Mouse (Mus musculus) limb, embryonic 10.5 days (tissue): ENCODE measurements around the gene Gm47791. TPM values are rescaled to one million over a fixed set of nuclear protein-coding genes. Genes with fewer than 3 reads are reported as not detected.

Experiments used
- DNase-seq: peaks from one replicate; pipeline ENCODE4 v3.0.0-alpha.2; 2017; ENCODE audit warnings: low spot score
- H3K27ac ChIP-seq: fragments of 300-500 bp; sonication (generic); 2 replicates; pipeline ENCODE4 v1.5.1; 2016; ENCODE audit warnings: mild to moderate bottlenecking
- H3K27me3 ChIP-seq: fragments of 300-500 bp; sonication (generic); 2 replicates; pipeline ENCODE4 v1.6.1; 2016; ENCODE audit warnings: low read depth, mild to moderate bottlenecking; ENCODE audit not compliant: poor library complexity, severe bottlenecking
- H3K36me3 ChIP-seq: fragments of 300-500 bp; sonication (generic); 2 replicates; pipeline ENCODE4 v1.6.1; 2016; ENCODE audit warnings: mild to moderate bottlenecking, moderate library complexity
- H3K4me1 ChIP-seq: fragments of 300-500 bp; sonication (generic); 2 replicates; pipeline ENCODE4 v1.6.1; 2016
- H3K4me3 ChIP-seq: fragments of 300-500 bp; sonication (generic); 2 replicates; pipeline ENCODE4 v1.5.1; 2016; ENCODE audit warnings: mild to moderate bottlenecking, moderate library complexity
- H3K9me3 ChIP-seq: fragments of 300-500 bp; sonication (generic); replicated peaks from 2 replicates; pipeline ENCODE4 v1.6.1; 2016; ENCODE audit warnings: mild to moderate bottlenecking
- WGBS: fragments of 180-500 bp; shearing (Covaris S2); methylation state at CpG from one replicate; pipeline ENCODE4 v1.1.7; 2016; 5-methylcytosine and 5-hydroxymethylcytosine counted together
- polyA plus RNA-seq: library from polyadenylated mRNA; unstranded; fragments of >200 nt; fragmentation: Nextera tagmentation; extraction: Ambion mirVana; gene quantifications from 2 replicates; pipeline ENCODE4 v1.2.1, GENCODE M21; 2016

The Gm47791 gene
- not detected in 2 replicates for polyA plus RNA-seq

GRCm38 (mm10) chr1:82771022-82771586 is at the start of gene Gm47791:
TSS of gene Gm47791 (minus strand) at chr1:82771243.
- WGBS, result 92% methylated on average over 14 of the region's 15 CpGs
- Histone ChIP-seq H3K36me3 (no peaks in the 10 kb centered on the region), H3K27me3 (no peaks in the 10 kb centered on the region)

DNA sequence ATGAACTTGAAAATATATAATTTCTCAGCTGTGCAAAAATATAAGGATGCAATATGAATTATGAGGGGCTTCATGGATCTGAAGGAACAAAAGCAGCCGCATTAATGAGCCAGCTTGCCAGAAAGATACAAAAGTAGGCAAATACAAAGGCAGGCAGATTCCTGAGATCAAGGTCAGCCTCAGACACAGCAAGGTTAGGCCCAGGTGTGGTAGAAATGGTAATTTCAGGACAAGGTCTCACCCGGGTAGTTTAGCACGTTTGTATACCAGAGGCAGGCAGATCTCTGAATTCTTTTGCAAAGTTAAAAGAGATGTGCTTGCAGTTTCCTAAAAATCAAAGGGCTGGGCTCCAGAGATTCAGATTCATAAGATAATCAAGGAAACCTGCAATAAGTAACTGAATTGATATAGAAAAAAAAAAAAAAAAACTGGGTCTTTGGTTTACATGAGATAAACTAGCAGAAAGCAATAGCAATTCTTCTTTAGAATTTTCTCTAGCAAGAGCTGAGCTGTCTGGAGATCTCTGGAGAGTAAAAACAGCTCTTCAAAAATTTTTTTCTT is 49.7 kb upstream of the Gm47791 start:
- no peaks in the 10 kb centered on the region for H3K36me3 ChIP-seq
- DNase-seq, result no peak
- H3K27me3 ChIP-seq, result no peaks in the 10 kb centered on the region
- H3K4me3 ChIP-seq, result no peak overlapping the region
- WGBS, result 86% methylated on average over 3 of the region's 3 CpGs
- H3K4me1 ChIP-seq, result peaks cover 8% of the 10 kb centered on the region; the same call in 1 of the 2 replicates
- no peak overlapping the region for H3K27ac ChIP-seq
- no peaks in the 10 kb centered on the region for H3K9me3 ChIP-seq

More at GRCm38 (mm10) chr1:82771022-82771586, at the start of gene Gm47791:
- no peak within 1 kb of the TSS for H3K4me3 ChIP-seq
- H3K9me3 ChIP-seq, result no peaks in the 10 kb centered on the region
- DNase-seq, result no peak
- H3K4me1 ChIP-seq, result no peaks in the 10 kb centered on the region
- H3K27ac ChIP-seq, result no peak within 1 kb of the TSS

DNA sequence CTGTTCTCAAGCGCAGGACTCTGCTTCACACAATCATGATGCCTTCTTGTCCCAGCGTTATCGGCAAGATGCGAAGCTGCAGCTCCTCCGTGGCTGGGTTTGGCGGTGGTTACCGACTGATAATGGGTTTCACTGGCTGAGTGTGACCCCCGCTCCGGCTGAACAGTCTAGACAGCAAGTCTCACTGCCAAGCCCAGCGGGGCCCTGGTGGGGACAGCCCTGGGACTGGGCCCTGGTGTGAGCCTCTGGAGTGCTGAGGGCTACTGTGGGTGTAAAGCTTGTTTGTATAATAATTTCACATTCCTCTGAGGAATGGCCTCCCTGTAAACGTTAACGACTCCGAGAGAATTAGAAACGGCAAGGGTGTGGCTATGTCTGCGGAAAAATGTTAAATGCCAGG is 49.1 kb upstream of the Gm47791 start:
- 72% methylated on average over 15 of the region's 15 CpGs for WGBS
- no peak overlapping the region for H3K27ac ChIP-seq
- H3K27me3 ChIP-seq, result no peaks in the 10 kb centered on the region
- no peak overlapping the region for H3K4me3 ChIP-seq
- peaks cover 8% of the 10 kb centered on the region; the same call in 1 of the 2 replicates for H3K4me1 ChIP-seq
- no peaks in the 10 kb centered on the region for H3K9me3 ChIP-seq
- H3K36me3 ChIP-seq, result no peaks in the 10 kb centered on the region
- peak; percentile 38 for DNase-seq

DNA sequence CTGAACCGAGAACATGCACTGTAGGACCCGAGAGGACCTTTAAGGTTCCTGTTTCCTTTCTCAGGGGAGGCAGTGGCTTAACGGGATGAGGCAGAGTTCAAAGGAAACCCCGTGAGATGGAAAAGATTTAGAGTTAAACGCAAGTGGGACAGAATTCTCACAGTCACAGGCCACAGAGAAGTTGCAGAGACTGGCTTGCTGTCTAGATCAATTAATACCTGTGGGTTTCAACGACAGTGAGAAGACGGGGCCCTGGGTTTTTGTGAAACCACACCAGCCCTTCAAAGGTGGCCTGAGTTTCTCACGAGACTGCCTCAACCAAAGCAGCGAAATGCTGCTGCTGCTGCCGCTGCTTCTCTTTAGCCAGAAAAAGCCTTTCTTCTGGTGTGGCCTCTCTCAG is 48.3 kb upstream of the Gm47791 start:
- Histone ChIP-seq H3K27me3 (no peaks in the 10 kb centered on the region), H3K36me3 (no peaks in the 10 kb centered on the region), H3K27ac (no peak overlapping the region), H3K4me3 (no peak overlapping the region), H3K9me3 (no peaks in the 10 kb centered on the region), H3K4me1 (peaks cover 8% of the 10 kb centered on the region; the same call in 1 of the 2 replicates)
- 58% methylated on average over 10 of the region's 10 CpGs for WGBS
- DNase-seq, result no peak

DNA sequence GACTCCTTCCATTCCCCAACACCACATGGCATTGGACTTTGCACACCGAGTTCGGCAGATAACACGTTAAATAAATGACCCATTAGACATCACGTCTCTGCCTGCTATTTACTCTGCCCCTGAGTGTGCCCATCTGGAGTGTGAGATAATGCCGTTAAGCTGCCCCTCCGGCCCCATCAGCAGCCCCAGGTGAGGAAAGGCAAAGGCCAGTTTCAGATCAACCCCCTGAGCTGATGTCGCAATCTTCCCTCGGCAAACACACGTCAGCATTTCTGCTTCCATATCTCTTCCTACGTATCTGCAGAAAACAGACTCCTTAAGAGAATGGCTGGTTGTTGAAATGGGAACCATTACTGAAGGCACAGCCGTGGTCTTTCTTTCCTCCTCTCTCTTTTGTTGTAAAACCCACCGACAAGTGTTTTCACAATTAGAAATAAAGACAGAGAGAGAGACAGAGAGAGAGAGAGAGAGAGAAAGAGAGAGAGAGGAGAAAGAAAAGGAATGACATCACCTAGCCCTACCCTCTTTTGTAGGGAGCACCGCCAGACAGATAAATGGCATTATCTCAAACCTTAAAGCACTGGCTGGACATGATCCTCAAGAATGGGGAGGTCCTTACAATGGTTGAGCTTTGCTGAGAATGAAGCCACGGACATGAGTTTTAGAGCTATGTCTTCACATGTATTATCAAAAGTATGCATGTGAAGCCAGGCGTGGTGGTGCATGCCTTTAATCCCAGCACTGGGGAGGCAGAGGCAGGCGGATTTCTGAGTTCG is 45.1 kb upstream of the Gm47791 start:
- Histone ChIP-seq H3K27me3 (no peaks in the 10 kb centered on the region), H3K27ac (no peak overlapping the region), H3K4me1 (peaks cover 8% of the 10 kb centered on the region; the same call in 1 of the 2 replicates), H3K36me3 (no peaks in the 10 kb centered on the region), H3K9me3 (no peaks in the 10 kb centered on the region), H3K4me3 (no peak overlapping the region)
- DNase-seq, result no peak
- 82% methylated on average over 17 of the region's 17 CpGs for WGBS

DNA sequence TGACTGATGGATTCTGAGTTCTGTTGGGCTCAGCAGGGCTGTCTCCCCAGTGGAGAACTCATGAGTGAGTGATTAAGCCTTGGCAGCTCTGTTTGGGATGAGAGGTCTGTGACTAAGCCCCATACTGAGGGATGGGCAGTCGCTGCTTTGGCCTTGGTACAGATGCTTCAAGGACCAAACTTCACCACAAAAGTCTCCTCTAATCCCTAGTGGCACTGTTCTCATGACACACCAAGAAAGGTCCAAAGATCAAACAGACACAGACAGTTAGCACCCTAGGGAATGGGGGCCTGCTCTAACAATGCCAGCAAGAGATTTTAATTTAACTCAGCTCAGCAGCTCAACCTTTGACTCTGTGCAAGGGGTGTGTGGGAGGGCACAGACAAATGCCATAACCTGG is 40.7 kb upstream of the Gm47791 start:
- no peaks in the 10 kb centered on the region for H3K36me3 ChIP-seq
- 84% methylated on average over 1 of the region's 1 CpGs for WGBS
- H3K4me3 ChIP-seq, result no peak overlapping the region
- no peaks in the 10 kb centered on the region for H3K4me1 ChIP-seq
- H3K9me3 ChIP-seq, result no peaks in the 10 kb centered on the region
- H3K27me3 ChIP-seq, result no peaks in the 10 kb centered on the region
- no peak for DNase-seq
- H3K27ac ChIP-seq, result no peak overlapping the region

- 75% methylated on average over 3 of the region's 3 CpGs for WGBS
- H3K4me1 ChIP-seq, result no peaks in the 10 kb centered on the region
- no peak overlapping the region for H3K4me3 ChIP-seq
- H3K9me3 ChIP-seq, result no peaks in the 10 kb centered on the region
- no peak overlapping the region for H3K27ac ChIP-seq
- no peaks in the 10 kb centered on the region for H3K27me3 ChIP-seq
- H3K36me3 ChIP-seq, result no peaks in the 10 kb centered on the region
- DNase-seq, result no peak
These were observed 37.5 kb upstream of the Gm47791 start for GRCm38 (mm10) chr1:82808564-82808963.

DNA sequence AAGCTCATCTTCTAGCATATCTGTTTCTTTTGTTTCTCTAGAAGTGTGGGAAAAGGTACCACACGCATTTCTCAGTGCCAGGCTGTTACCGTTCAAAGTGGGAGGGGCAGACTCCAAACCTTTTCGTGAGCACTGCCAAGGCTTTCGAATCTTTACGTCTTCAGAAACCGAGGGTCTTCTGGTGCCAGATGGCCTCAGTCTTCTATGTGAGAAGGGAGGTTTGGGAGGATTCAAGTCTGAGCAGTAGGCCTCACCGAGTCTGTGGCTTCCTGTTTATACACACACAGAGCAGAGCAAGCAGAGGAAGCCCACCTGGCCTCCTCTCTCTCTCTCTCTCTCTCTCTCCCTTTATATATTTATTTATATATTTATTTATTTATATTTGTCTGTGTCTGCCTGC is 36.2 kb upstream of the Gm47791 start:
- DNase-seq, result no peak
- Histone ChIP-seq H3K36me3 (no peaks in the 10 kb centered on the region), H3K4me3 (no peak overlapping the region), H3K9me3 (no peaks in the 10 kb centered on the region), H3K27me3 (no peaks in the 10 kb centered on the region), H3K27ac (no peak overlapping the region), H3K4me1 (no peaks in the 10 kb centered on the region)
- 90% methylated on average over 7 of the region's 7 CpGs for WGBS

DNA sequence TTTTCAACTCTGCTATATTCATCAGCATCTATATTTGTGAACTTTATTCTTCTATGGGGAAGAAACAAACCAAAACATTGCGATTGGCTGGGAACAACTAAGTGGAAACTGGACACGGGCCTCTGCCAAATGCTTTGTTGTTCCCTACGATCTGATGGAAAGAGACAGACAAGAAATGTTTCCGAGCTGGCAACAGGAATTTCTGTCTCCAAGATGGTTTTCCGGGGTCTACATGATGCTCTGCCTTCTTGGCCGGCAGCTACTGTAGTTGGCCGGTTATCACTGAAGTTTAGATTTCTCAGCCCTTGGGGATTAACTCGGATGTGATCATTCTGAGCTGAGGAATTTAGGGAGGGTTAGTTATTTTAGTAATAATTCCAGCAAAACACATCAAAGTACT is 35.3 kb upstream of the Gm47791 start:
- Histone ChIP-seq H3K36me3 (no peaks in the 10 kb centered on the region), H3K27ac (no peak overlapping the region), H3K9me3 (no peaks in the 10 kb centered on the region), H3K4me1 (no peaks in the 10 kb centered on the region), H3K4me3 (no peak overlapping the region), H3K27me3 (no peaks in the 10 kb centered on the region)
- WGBS, result 93% methylated on average over 8 of the region's 8 CpGs
- DNase-seq, result no peak

DNA sequence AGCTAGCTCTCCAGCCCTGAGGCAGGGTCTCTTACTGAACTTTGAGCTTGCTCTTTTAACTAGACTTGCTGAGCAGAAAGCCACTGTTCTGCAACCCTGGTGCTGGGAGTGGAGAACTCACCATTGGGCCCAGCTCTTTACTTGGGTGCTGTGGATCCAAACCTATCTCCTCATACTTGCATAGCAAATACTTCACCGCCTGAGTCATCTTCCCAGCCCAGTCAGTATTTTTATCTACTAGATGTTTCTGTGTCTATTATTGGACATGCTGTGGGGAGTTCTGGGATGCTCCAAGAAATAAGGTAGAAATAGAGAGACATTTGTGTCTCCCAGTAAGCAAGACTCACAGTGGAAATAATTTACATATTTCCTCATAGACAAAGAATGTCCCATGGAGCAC is 33.0 kb upstream of the Gm47791 start:
- DNase-seq, result no peak
- H3K36me3 ChIP-seq, result no peaks in the 10 kb centered on the region
- no peak overlapping the region for H3K4me3 ChIP-seq
- H3K9me3 ChIP-seq, result no peaks in the 10 kb centered on the region
- H3K4me1 ChIP-seq, result no peaks in the 10 kb centered on the region
- 100% methylated on average over 1 of the region's 1 CpGs for WGBS
- H3K27ac ChIP-seq, result no peak overlapping the region
- no peaks in the 10 kb centered on the region for H3K27me3 ChIP-seq

- H3K4me3 ChIP-seq, result no peak overlapping the region
- 0 out of 2 replicates have a peak, but pooled peaks cover 2% of the 10 kb centered on the region for H3K4me1 ChIP-seq
- 79% methylated on average over 7 of the region's 7 CpGs for WGBS
- no peak overlapping the region for H3K27ac ChIP-seq
- no peak for DNase-seq
- H3K9me3 ChIP-seq, result no peaks in the 10 kb centered on the region
- H3K27me3 ChIP-seq, result no peaks in the 10 kb centered on the region
- H3K36me3 ChIP-seq, result no peaks in the 10 kb centered on the region
These were observed 32.6 kb upstream of the Gm47791 start for GRCm38 (mm10) chr1:82803608-82804007.

- H3K4me1 ChIP-seq, result peaks cover 6% of the 10 kb centered on the region; the same call in 1 of the 2 replicates
- WGBS, result 88% methylated on average over 12 of the region's 12 CpGs
- H3K9me3 ChIP-seq, result no peaks in the 10 kb centered on the region
- H3K27ac ChIP-seq, result no peak overlapping the region
- H3K36me3 ChIP-seq, result no peaks in the 10 kb centered on the region
- no peak overlapping the region for H3K4me3 ChIP-seq
- DNase-seq, result no peak
- H3K27me3 ChIP-seq, result no peaks in the 10 kb centered on the region
These were observed 30.2 kb upstream of the Gm47791 start for GRCm38 (mm10) chr1:82801105-82801783.

DNA sequence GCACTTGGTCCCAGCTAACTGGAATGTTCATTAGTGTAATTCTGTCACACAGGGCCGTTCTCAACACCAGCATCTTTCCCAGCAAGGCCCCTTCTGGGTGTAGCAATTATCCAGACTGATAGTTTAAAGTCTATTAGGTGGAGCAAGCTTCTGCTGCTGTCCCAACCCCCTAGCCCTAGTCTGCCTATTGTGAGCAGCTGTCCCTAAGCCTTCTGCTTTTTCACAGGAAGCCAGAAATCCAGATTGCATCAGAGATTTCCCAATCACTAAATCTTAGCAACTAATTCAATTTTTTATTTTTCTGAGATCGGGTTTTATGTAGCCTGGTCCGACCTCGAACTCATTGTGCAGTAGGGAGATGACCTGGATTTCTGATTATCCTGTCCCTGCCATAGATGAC is 27.9 kb upstream of the Gm47791 start:
- Histone ChIP-seq H3K4me3 (no peak overlapping the region), H3K27ac (no peak overlapping the region), H3K9me3 (no peaks in the 10 kb centered on the region), H3K27me3 (no peaks in the 10 kb centered on the region), H3K4me1 (peaks cover 6% of the 10 kb centered on the region; the same call in 1 of the 2 replicates), H3K36me3 (no peaks in the 10 kb centered on the region)
- DNase-seq, result no peak
- WGBS, result 83% methylated on average over 4 of the region's 4 CpGs
